Mouse (Mus musculus) neural tube, embryonic 11.5 days (tissue): ENCODE measurements around the gene Slfn2. TPM values are rescaled to one million over a fixed set of nuclear protein-coding genes. Genes with fewer than 3 reads are reported as not detected.
"Not testable (repeated sequence)": the region's sequence is repeated elsewhere in the genome, so short reads cannot be mapped to it uniquely, and the experiment has no call there.

Experiments
- ATAC-seq: fragments of 200-750 bp; cut with Nextera tagmentation; 2 replicates; pipeline ENCODE4 v1.8.0; 2017; ENCODE audit warnings: moderate number of reproducible peaks, mild to moderate bottlenecking, moderate TSS enrichment, moderate library complexity; ENCODE audit not compliant: insufficient read depth, low FRiP score, low TSS enrichment
- DNase-seq: peaks from one replicate; pipeline ENCODE4 v3.0.0-alpha.2; 2015; ENCODE audit warnings: low spot score
- H3K27ac ChIP-seq: fragments of 300-500 bp; sonication (generic); 2 replicates; pipeline ENCODE4 v1.5.1; 2014; ENCODE audit warnings: low read depth, mild to moderate bottlenecking, low read length
- H3K27me3 ChIP-seq: fragments of 300-500 bp; sonication (generic); 2 replicates; pipeline ENCODE4 v1.6.1; 2014; ENCODE audit warnings: mild to moderate bottlenecking, low read length, mixed read lengths; ENCODE audit not compliant: control insufficient read depth, insufficient read depth
- H3K36me3 ChIP-seq: fragments of 300-500 bp; sonication (generic); 2 replicates; pipeline ENCODE4 v1.6.1; 2014; ENCODE audit warnings: mild to moderate bottlenecking, low read length, moderate library complexity, mixed read lengths; ENCODE audit not compliant: control insufficient read depth, insufficient read depth
- H3K4me1 ChIP-seq: fragments of 300-500 bp; sonication (generic); 2 replicates; pipeline ENCODE4 v1.6.1; 2014; ENCODE audit warnings: low read length, mixed read lengths; ENCODE audit not compliant: control insufficient read depth, insufficient read depth
- H3K4me2 ChIP-seq: fragments of 300-500 bp; sonication (generic); 2 replicates; pipeline ENCODE4 v1.6.1; 2014; ENCODE audit warnings: low read depth, mild to moderate bottlenecking, moderate library complexity
- H3K4me3 ChIP-seq: fragments of 300-500 bp; sonication (generic); 2 replicates; pipeline ENCODE4 v1.5.1; 2014; ENCODE audit warnings: low read depth, low read length
- H3K9ac ChIP-seq: fragments of 300-500 bp; sonication (generic); 2 replicates; pipeline ENCODE4 v1.6.1; 2014; ENCODE audit warnings: mild to moderate bottlenecking, low read length
- H3K9me3 ChIP-seq: fragments of 300-500 bp; sonication (generic); 2 replicates; pipeline ENCODE4 v1.6.1; 2016; ENCODE audit warnings: low read length; ENCODE audit not compliant: control insufficient read depth
- WGBS: fragments of 180-500 bp; shearing (Covaris S2); extraction: QIAGEN DNeasy Blood & Tissue Kit; methylation state at CpG from one replicate; pipeline ENCODE4 v1.1.7; 2014; 5-methylcytosine and 5-hydroxymethylcytosine counted together
- polyA plus RNA-seq: library from polyadenylated mRNA; unstranded; fragments of >200 nt; fragmentation: Nextera tagmentation; extraction: Ambion mirVana; gene quantifications from 2 replicates; pipeline ENCODE4 v1.2.1, GENCODE M21; 2014

Gene Slfn2
- polyA plus RNA-seq: 1.4 and 1.5 TPM in 2 replicates

GRCm38 (mm10) chr11:83064946-83065345 is at the start of gene Slfn2:
Slfn2 (plus strand) TSS chr11:83065112.
- DNase-seq (no peak), ATAC-seq (no peak)
- Histone ChIP-seq H3K9ac (no peak within 1 kb of the TSS), H3K36me3 (no peaks in the 10 kb centered on the region), H3K9me3 (no peaks in the 10 kb centered on the region), H3K4me1 (no peaks in the 10 kb centered on the region), H3K4me2 (no peak within 1 kb of the TSS), H3K27me3 (no peaks in the 10 kb centered on the region), H3K4me3 (no peak within 1 kb of the TSS), H3K27ac (no peak within 1 kb of the TSS)
- 76% methylated on average over 2 of the region's 2 CpGs for WGBS

DNA sequence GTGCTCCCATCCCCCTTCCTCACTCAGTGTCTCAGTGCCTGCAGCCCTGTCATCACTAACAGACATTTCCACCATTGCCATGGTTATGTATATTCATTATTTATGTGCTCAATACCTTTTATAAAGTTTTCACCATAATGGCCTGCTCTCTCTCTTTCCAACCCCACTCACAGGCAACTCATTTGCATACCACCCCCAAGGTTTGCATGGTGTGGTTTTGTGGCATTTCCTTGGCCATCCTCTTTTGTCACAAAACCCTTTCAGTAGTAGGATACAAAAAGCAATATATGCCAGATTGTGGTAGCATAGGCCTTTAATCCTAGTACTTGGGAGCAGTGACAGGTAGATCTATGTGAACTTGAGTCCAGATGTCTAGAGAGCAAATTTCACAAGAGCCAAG is 48.8 kb upstream of the Slfn2 start:
- no peaks in the 10 kb centered on the region for H3K9me3 ChIP-seq
- no peak overlapping the region for H3K9ac ChIP-seq
- no peaks in the 10 kb centered on the region for H3K4me1 ChIP-seq
- no peaks in the 10 kb centered on the region for H3K27me3 ChIP-seq
- no peak for ATAC-seq
- DNase-seq: no peak
- no peak overlapping the region for H3K27ac ChIP-seq
- no peaks in the 10 kb centered on the region for H3K36me3 ChIP-seq
- no peak overlapping the region for H3K4me3 ChIP-seq
- no peak overlapping the region for H3K4me2 ChIP-seq

DNA sequence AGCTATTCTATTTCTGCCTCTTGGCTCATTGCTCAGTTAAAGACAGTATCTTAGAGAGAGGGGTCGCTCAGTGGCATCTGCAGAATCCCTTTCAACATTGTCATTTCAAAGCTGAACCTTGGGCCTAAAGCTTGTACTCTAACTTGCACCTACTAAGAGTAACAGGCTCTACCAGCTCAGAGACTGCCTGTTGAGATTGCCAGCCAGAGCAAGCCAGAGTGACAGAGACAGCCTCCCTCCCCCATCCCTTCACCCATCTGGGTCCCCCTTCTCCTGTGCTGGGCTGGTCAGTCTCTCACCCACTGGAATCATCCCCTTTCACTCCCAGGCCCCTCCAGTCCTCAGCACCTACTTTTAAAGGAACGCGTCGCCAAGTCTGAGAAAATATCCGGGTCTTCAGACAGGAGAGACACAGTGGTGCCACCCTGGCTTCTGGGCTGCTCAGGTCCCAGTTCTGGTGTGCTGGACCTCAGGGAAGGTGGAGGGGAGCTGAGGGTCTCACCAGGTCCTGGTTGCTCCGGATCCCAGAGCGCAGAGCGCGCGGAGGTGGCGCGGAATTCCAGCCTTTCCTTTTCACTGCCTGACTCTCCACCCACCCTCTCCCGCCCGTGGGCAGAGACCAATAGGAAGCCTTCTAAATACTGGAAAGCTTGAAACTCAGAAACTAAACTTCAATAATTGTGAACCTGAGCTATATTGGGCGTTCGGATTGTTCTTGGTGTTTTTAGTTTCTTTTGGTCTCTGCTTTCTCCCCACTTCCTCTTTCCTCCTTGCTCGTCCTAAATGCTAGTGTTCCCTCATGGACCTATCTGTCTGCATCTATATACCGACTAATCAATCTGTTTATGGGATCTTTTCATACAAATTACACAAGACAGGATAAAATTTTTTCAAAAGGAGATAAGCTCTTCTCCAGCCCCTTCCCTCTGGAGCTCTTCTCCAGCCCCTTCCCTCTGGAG is 45.1 kb upstream of the Slfn2 start:
- H3K4me2 ChIP-seq, ATAC-seq, H3K36me3 ChIP-seq, H3K27ac ChIP-seq, H3K9ac ChIP-seq, H3K27me3 ChIP-seq, H3K4me1 ChIP-seq, DNase-seq, H3K9me3 ChIP-seq, H3K4me3 ChIP-seq: not testable (repeated sequence)
- WGBS: 81% methylated on average over 18 of the region's 18 CpGs

- Histone ChIP-seq H3K4me2 (no peak within 1 kb of the TSS), H3K27ac (no peak within 1 kb of the TSS), H3K9me3 (no peaks in the 10 kb centered on the region), H3K36me3 (no peaks in the 10 kb centered on the region), H3K27me3 (no peaks in the 10 kb centered on the region), H3K4me1 (no peaks in the 10 kb centered on the region), H3K9ac (no peak within 1 kb of the TSS), H3K4me3 (no peak within 1 kb of the TSS)
- no peak for DNase-seq
- WGBS: 81% methylated on average over 5 of the region's 5 CpGs
- no peak for ATAC-seq
These were observed 44.3 kb upstream of the Slfn2 start, which contains the start of gene Slfn8 for GRCm38 (mm10) chr11:83020621-83021020. Slfn8 (minus strand) TSS chr11:83020810.

DNA sequence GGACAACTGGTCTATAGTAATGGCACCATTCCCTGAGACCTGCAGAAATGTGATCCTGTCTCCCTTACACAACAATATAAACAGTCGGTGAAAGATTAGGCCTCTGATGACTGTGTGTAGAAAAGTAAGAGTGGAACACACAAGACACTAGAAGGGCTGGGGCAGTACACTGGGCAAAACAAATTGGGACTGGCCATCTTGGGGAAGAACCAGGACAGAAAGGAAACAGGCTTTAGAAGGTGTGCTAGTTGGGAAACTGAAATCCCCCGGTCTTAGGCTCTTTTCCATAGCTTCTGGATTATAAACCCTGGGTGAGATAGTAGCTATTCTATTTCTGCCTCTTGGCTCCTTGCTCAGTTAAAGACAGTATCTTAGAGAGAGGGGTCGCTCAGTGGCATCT is 26.2 kb upstream of the Slfn2 start:
- DNase-seq, H3K4me3 ChIP-seq, ATAC-seq, H3K9me3 ChIP-seq, H3K4me1 ChIP-seq, H3K36me3 ChIP-seq, H3K27ac ChIP-seq, H3K4me2 ChIP-seq, H3K27me3 ChIP-seq, H3K9ac ChIP-seq: not testable (repeated sequence)
- 88% methylated on average over 3 of the region's 3 CpGs for WGBS

- H3K4me2 ChIP-seq: no peak overlapping the region
- no peak overlapping the region for H3K9ac ChIP-seq
- WGBS: 71% methylated on average over 1 of the region's 1 CpGs
- H3K27me3 ChIP-seq: 0 out of 2 replicates have a peak, but pooled peaks cover 3% of the 10 kb centered on the region
- ATAC-seq: no peak
- H3K36me3 ChIP-seq: no peaks in the 10 kb centered on the region
- H3K4me1 ChIP-seq: no peaks in the 10 kb centered on the region
- no peak overlapping the region for H3K27ac ChIP-seq
- no peak overlapping the region for H3K4me3 ChIP-seq
- H3K9me3 ChIP-seq: no peaks in the 10 kb centered on the region
- DNase-seq: no peak
These were observed 25.8 kb upstream of the Slfn2 start for GRCm38 (mm10) chr11:83039156-83039555.

DNA sequence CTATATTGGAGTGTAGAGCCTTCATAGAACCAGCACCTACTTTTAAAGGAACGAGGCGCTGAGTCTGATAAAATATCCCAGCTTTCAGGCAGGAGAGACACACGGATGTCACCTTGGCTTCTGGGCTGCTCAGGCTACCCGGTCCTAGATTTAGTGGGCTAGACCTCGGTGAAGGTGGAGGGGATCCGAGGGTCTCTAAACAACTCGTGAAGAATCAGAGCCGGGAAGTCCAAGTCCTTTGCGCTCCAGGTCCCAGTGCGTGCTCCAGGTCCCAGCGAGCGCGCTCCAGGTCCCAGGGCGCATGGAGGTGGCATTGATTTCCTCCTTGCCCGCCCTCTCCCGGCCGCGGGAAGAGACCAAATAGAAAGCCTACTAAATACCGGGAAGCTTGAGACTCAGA is 25.1 kb upstream of the Slfn2 start:
- Histone ChIP-seq H3K27ac (no peak overlapping the region), H3K27me3 (0 out of 2 replicates have a peak, but pooled peaks cover 3% of the 10 kb centered on the region), H3K4me1 (no peaks in the 10 kb centered on the region), H3K4me2 (no peak overlapping the region), H3K9me3 (no peaks in the 10 kb centered on the region), H3K9ac (no peak overlapping the region), H3K36me3 (no peaks in the 10 kb centered on the region), H3K4me3 (no peak overlapping the region)
- ATAC-seq (no peak), DNase-seq (no peak)
- WGBS: 11% methylated on average over 19 of the region's 19 CpGs

DNA sequence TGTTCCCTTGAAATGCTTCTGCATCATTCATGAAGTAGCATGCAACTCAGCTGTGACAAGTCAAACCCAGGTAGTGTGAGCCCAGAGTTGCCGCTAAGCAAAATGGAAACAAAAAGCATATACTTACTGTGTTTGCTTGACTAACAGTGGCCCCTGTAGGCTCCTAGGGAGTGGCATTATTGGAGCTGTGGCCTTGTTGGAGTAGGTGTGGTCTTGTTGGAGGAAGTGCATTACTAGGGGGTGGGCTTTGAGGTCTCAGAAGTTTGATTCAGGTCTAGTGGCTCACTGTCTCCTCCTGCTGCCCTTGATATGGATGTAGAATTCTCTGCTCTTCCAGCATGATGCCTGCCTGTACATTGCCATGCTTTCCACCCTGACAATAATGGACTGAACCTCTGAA is 24.6 kb upstream of the Slfn2 start:
- ATAC-seq (no peak), DNase-seq (no peak)
- 26% methylated on average over 1 of the region's 1 CpGs for WGBS
- Histone ChIP-seq H3K9me3 (no peaks in the 10 kb centered on the region), H3K27me3 (0 out of 2 replicates have a peak, but pooled peaks cover 3% of the 10 kb centered on the region), H3K9ac (no peak overlapping the region), H3K4me1 (no peaks in the 10 kb centered on the region), H3K36me3 (no peaks in the 10 kb centered on the region), H3K4me2 (no peak overlapping the region), H3K27ac (no peak overlapping the region), H3K4me3 (no peak overlapping the region)

GRCm38 (mm10) chr11:83041000-83041399 is 23.9 kb upstream of the Slfn2 start:
- no peak overlapping the region for H3K27ac ChIP-seq
- DNase-seq (no peak), ATAC-seq (no peak)
- H3K9me3 ChIP-seq: no peaks in the 10 kb centered on the region
- 0 out of 2 replicates have a peak, but pooled peaks cover 3% of the 10 kb centered on the region for H3K27me3 ChIP-seq
- no peak overlapping the region for H3K9ac ChIP-seq
- H3K4me1 ChIP-seq: no peaks in the 10 kb centered on the region
- H3K4me3 ChIP-seq: no peak overlapping the region
- H3K4me2 ChIP-seq: no peak overlapping the region
- H3K36me3 ChIP-seq: no peaks in the 10 kb centered on the region
